Mouse (Mus musculus): Measurements from ENCODE around the gene Dram1. TPM values are rescaled to one million over a fixed set of nuclear protein-coding genes. Genes with fewer than 3 reads are reported as not detected.

Dram1 gene
- 1.5 and 2.0 TPM in 2 replicates for polyA plus RNA-seq (2015; fragmentation: Nextera tagmentation; extraction: Ambion mirVana)

DNA sequence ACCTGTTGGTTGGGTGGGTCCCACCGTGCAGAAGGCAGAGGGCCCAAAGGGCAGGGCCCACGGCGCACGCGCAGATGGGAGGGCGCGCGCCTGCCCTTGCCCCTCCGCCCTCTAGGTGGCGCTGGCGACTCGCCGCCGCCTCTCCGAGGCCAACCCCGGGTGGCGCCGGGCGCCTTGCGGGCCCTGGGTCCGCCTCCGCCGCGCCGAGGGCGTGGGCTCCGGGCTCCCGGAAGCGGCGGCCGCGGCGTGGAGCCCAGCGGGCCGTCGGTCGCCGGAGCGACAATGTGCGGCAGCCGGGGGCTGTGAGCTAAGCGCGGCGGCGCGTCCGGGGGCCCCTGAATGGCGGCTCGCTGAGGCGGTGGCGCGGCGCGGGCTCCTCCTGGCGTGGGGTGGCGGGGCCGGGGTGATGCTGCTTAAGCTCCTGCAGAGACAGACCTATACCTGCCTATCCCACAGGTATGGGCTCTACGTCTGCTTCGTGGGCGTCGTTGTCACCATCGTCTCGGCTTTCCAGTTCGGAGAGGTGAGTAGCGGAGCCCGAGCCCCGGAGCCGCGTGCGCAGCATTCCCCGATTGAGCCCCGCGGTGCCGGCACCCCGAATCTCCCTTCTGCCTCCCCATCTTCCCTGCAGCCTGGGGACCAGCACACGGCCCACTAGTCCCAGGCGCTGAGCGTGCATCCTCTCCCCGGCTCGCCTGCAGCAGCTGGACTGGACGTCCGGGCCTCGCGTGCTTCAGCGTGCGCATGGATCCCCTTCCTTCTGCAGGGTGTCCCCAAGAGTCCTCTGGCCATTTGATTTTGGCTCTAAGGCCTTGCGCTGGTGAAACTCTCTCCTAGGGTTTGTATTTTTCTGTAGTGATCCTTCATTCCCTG, at the start of gene Dram1, which contains the start of gene Gnptab:
Gene Dram1 (minus strand): TSS at position 68 of the 873 bp plus-strand sequence.
Gene Gnptab (plus strand): TSS at position 120 of the 873 bp plus-strand sequence.
- H3K36me3 ChIP-seq: no peaks in the 10 kb centered on the region
- under 1% methylated on average over 87 of the region's 87 CpGs for WGBS
- peak within 1 kb of the TSS; percentile 79 for H3K9ac ChIP-seq
- peak; percentile 85 for ATAC-seq (ENCODE audit: insufficient number of reproducible peaks, insufficient read depth, low FRiP score, low TSS enrichment, low read depth)
- H3K27ac ChIP-seq: peak within 1 kb of the TSS; percentile 66
- H3K4me1 ChIP-seq: peaks cover 19% of the 10 kb centered on the region
- H3K4me2 ChIP-seq: peak within 1 kb of the TSS; percentile 87
- H3K9me3 ChIP-seq: no peaks in the 10 kb centered on the region
- H3K27me3 ChIP-seq: 0 out of 2 replicates have a peak, but pooled peaks cover 5% of the 10 kb centered on the region
- peak within 1 kb of the TSS; percentile 66 for H3K4me3 ChIP-seq

- no peak for ATAC-seq (ENCODE audit: insufficient number of reproducible peaks, insufficient read depth, low FRiP score, low TSS enrichment, low read depth)
- H3K4me3 ChIP-seq: no peak overlapping the region
- H3K4me1 ChIP-seq: no peaks in the 10 kb centered on the region
- no peak overlapping the region for H3K27ac ChIP-seq
- H3K9me3 ChIP-seq: no peaks in the 10 kb centered on the region
- no peak overlapping the region for H3K9ac ChIP-seq
- H3K4me2 ChIP-seq: no peak overlapping the region
- peaks cover 45% of the 10 kb centered on the region for H3K36me3 ChIP-seq
- H3K27me3 ChIP-seq: no peaks in the 10 kb centered on the region
- 90% methylated on average over 6 of the region's 6 CpGs for WGBS
Measured at GRCm38 (mm10) chr10:88427998-88428397, 49.1 kb upstream of the Dram1 start.

DNA sequence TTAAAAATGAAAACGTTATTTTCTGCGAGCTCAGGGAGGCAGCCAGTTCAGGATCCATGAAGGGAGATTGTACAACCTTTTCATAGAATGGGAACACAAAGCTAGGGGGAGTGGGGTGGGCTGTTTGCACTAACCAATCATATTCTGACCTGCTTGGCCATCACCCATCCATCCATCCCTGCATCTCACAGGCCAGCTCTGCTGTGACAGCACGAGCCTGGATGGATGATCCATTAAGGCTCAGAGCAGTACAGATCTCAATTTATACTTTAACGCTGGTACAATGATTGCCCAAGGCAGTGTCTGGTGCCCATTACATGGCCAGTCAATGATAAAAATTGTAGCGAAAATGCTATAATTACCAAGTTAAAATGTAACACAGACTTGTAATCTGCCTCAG, 48.0 kb upstream of the Dram1 start:
- Histone ChIP-seq H3K4me3 (no peak overlapping the region), H3K27me3 (no peaks in the 10 kb centered on the region), H3K9me3 (no peaks in the 10 kb centered on the region), H3K36me3 (peaks cover 43% of the 10 kb centered on the region), H3K4me1 (no peaks in the 10 kb centered on the region), H3K9ac (no peak overlapping the region), H3K4me2 (no peak overlapping the region), H3K27ac (no peak overlapping the region)
- ATAC-seq (ENCODE audit: insufficient number of reproducible peaks, insufficient read depth, low FRiP score, low TSS enrichment, low read depth): no peak
- 56% methylated on average over 5 of the region's 5 CpGs for WGBS

- ATAC-seq (ENCODE audit: insufficient number of reproducible peaks, insufficient read depth, low FRiP score, low TSS enrichment, low read depth): no peak
- H3K9ac ChIP-seq: no peak overlapping the region
- H3K36me3 ChIP-seq: peaks cover 40% of the 10 kb centered on the region
Measured at GRCm38 (mm10) chr10:88426158-88426816, 47.4 kb upstream of the Dram1 start.

DNA sequence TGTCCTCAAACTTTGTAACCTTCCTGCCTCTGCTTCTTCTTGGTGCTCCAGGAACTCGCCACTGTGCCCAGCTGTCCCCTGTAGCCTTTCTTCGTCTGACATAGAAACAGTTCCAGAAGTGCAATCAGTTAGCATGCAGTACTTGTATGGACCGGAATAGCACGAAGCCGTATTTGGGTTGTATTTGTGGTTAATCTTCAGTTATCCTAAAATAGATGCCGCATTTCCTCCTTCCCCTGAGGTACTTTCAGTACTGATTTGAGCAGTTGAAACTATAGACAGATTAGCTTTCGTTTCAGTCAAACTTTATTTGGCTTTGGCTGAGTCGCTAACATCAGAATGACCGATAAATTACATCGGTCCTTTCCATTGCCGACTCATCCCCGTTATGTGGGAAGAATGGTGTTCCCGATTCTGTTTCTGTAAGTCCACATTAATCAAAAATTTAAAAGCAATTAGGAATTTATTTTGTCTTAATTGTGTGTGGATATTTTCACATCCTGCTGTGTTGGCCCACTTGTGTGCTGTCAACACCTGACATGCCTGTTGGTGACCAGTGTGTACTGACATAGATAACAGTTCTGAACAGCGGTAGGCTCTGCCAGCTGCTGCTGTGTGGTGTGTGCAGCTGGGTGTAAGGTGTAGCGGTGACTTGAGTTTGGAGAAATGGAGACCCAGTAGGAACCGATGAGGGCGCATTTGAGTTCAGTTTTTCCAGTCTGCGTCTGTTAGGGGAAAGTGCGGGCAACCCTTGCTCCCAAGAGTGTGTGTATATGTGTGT, 42.0 kb upstream of the Dram1 start:
- Histone ChIP-seq H3K4me1 (no peaks in the 10 kb centered on the region), H3K27ac (no peak overlapping the region), H3K4me3 (no peak overlapping the region), H3K36me3 (peaks cover 22% of the 10 kb centered on the region), H3K27me3 (no peaks in the 10 kb centered on the region), H3K9me3 (peaks cover 3% of the 10 kb centered on the region; the same call in 1 of the 2 replicates), H3K9ac (no peak overlapping the region), H3K4me2 (no peak overlapping the region)
- no peak for ATAC-seq (ENCODE audit: insufficient number of reproducible peaks, insufficient read depth, low FRiP score, low TSS enrichment, low read depth)
- 93% methylated on average over 19 of the region's 19 CpGs for WGBS

More at GRCm38 (mm10) chr10:88426158-88426816, 47.4 kb upstream of the Dram1 start:
- Histone ChIP-seq H3K9me3 (no peaks in the 10 kb centered on the region), H3K27ac (no peak overlapping the region), H3K4me3 (no peak overlapping the region), H3K4me1 (no peaks in the 10 kb centered on the region), H3K27me3 (no peaks in the 10 kb centered on the region), H3K4me2 (no peak overlapping the region)
- 94% methylated on average over 2 of the region's 2 CpGs for WGBS

DNA sequence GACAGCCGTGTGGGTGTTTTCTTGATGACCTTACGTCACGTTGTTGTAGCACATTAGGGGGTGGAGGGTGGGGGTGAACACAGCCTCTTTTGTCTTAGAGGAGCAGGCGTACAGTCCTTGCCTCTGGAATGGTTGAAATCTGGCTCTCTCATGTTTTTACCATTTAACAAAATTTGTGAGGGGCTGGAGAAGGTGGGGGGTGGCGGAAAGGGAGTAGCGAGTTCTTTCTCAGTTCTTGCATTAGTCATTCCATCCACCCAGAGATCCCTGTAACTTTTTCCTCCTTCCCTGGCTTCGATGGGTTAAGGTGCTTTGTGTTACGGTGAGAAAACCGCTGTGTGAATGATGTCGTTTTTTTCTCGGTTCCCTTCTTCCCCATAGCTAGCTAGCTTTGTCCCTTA, 41.3 kb upstream of the Dram1 start:
- ATAC-seq (ENCODE audit: insufficient number of reproducible peaks, insufficient read depth, low FRiP score, low TSS enrichment, low read depth): no peak
- Histone ChIP-seq H3K9me3 (peaks cover 3% of the 10 kb centered on the region; the same call in 1 of the 2 replicates), H3K27ac (no peak overlapping the region), H3K27me3 (no peaks in the 10 kb centered on the region), H3K9ac (no peak overlapping the region), H3K4me1 (no peaks in the 10 kb centered on the region), H3K4me3 (no peak overlapping the region), H3K36me3 (peaks cover 28% of the 10 kb centered on the region), H3K4me2 (no peak overlapping the region)
- 72% methylated on average over 11 of the region's 11 CpGs for WGBS

DNA sequence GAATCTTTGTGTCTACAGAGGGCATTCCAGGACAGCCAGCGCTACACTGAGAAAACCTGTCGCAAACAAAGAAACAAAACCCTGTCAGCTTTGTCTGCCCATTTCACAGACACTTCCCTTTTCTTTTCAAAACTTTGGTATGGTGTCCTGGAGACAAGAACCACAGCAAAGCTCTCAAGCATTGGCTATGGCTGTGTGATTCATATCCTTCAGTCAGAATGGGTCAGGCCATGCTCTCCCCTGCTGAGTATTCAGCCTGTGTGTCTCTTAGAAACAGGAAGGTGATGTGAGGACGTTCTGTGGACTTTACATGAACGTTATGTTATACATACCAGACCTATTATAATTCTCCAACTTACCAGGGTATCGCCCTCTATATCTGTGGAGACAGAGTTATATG, 38.8 kb upstream of the Dram1 start:
- H3K9ac ChIP-seq: no peak overlapping the region
- no peaks in the 10 kb centered on the region for H3K4me1 ChIP-seq
- H3K4me3 ChIP-seq: no peak overlapping the region
- no peaks in the 10 kb centered on the region for H3K27me3 ChIP-seq
- no peak overlapping the region for H3K4me2 ChIP-seq
- H3K9me3 ChIP-seq: peaks cover 3% of the 10 kb centered on the region; the same call in 1 of the 2 replicates
- peaks cover 28% of the 10 kb centered on the region for H3K36me3 ChIP-seq
- no peak overlapping the region for H3K27ac ChIP-seq
- ATAC-seq (ENCODE audit: insufficient number of reproducible peaks, insufficient read depth, low FRiP score, low TSS enrichment, low read depth): no peak
- 90% methylated on average over 5 of the region's 5 CpGs for WGBS

DNA sequence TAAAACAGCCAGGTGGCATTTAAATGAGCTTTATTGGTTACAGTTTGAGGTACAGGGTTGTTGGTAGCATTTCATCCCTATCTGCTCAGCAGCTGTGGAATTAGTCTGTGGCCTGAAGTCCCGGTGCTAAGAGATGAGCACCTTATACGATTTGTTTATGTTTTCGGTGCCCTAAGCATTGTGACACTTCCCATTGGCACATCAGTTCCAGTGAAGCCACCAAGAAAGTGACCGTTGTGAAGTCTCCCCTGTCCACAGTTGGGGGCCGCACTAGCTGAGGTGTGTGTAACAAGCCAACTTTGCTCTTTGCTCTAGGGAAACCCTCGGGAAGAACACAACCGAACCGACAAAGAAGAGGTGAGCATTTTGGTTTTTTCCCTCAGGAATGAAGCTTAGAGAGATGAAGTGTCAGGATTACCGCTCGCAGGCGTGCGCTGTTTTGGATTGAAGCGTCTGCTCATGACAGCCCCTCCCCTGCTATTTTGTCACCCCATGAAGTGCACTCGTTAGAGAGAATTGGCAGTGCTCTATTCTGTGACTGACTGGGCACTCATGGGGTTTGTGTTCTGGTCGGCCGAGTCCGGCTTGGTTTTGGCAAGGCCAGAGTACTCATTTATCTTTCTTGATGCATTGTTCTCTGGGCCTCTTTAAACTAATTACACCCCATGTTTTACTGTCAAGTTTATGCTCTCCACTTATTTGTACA, 33.6 kb upstream of the Dram1 start:
- H3K27ac ChIP-seq: no peak overlapping the region
- WGBS: 78% methylated on average over 17 of the region's 17 CpGs
- peaks cover 15% of the 10 kb centered on the region for H3K36me3 ChIP-seq
- ATAC-seq (ENCODE audit: insufficient number of reproducible peaks, insufficient read depth, low FRiP score, low TSS enrichment, low read depth): no peak
- peaks cover 3% of the 10 kb centered on the region; the same call in 1 of the 2 replicates for H3K9me3 ChIP-seq
- no peak overlapping the region for H3K9ac ChIP-seq
- H3K4me2 ChIP-seq: no peak overlapping the region
- H3K4me3 ChIP-seq: no peak overlapping the region
- no peaks in the 10 kb centered on the region for H3K4me1 ChIP-seq
- H3K27me3 ChIP-seq: no peaks in the 10 kb centered on the region

DNA sequence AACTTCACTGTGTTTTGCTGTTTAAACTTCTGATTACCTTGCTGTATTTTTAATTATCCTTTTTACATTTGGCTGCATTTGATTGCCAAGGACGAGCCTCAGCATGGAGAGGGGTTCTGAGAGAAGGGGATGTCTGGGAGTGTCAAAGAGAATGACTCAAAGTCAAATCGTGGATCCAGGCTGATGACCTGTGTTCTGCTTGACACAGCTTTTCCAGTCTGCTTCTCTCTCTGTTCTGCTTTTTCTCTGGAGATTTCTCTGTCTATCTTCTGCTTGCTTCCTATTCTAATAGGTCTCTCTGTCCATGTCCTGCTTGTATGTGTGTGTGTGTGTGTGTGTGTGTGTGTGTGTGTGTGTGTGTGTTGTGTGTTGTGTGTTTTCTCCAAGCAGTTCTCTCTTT, 30.9 kb upstream of the Dram1 start:
- H3K4me2 ChIP-seq: no peak overlapping the region
- H3K9me3 ChIP-seq: no peaks in the 10 kb centered on the region
- H3K36me3 ChIP-seq: 0 out of 2 replicates have a peak, but pooled peaks cover 5% of the 10 kb centered on the region
- no peak for ATAC-seq (ENCODE audit: insufficient number of reproducible peaks, insufficient read depth, low FRiP score, low TSS enrichment, low read depth)
- no peak overlapping the region for H3K4me3 ChIP-seq
- H3K9ac ChIP-seq: no peak overlapping the region
- WGBS: 54% methylated on average over 2 of the region's 2 CpGs
- no peaks in the 10 kb centered on the region for H3K4me1 ChIP-seq
- no peak overlapping the region for H3K27ac ChIP-seq
- H3K27me3 ChIP-seq: no peaks in the 10 kb centered on the region

- Histone ChIP-seq H3K27me3 (no peaks in the 10 kb centered on the region), H3K4me2 (no peak overlapping the region), H3K36me3 (0 out of 2 replicates have a peak, but pooled peaks cover 2% of the 10 kb centered on the region), H3K4me1 (no peaks in the 10 kb centered on the region), H3K9ac (no peak overlapping the region), H3K27ac (no peak overlapping the region), H3K9me3 (no peaks in the 10 kb centered on the region), H3K4me3 (no peak overlapping the region)
- 89% methylated on average over 12 of the region's 12 CpGs for WGBS
- ATAC-seq (ENCODE audit: insufficient number of reproducible peaks, insufficient read depth, low FRiP score, low TSS enrichment, low read depth): no peak
Measured at GRCm38 (mm10) chr10:88407875-88408631, 29.2 kb upstream of the Dram1 start.
